ENCODE assay signal across 8 mouse cellular contexts in genomic region chr2:105224134-105224986, GRCm38 (mm10). TPM values are rescaled to one million over a fixed set of nuclear protein-coding genes. Genes with fewer than 3 reads are reported as not detected.
A peak's percentile ranks its signal among the peaks of the same experiment; 100 is the strongest.
DNase-seq lines count a peak whose midpoint lies in the region; ATAC-seq and TF ChIP-seq lines count a peak whose summit lies in the region.

Gene Them7 (plus strand): TSS chr2:105224320.

- WGBS in thymus, adult 2 months: 2% methylated on average over 38 of the region's 38 CpGs
- WGBS in forebrain, embryonic 11.5 days: 3% methylated on average over 37 of the region's 38 CpGs
- 4% methylated on average over 38 of the region's 38 CpGs for WGBS in hindbrain, embryonic 14.5 days
- 4% methylated on average over 38 of the region's 38 CpGs for WGBS in liver, adult 2 months

- peak within 1 kb of the TSS; percentile 20; the same call in 1 of the 2 replicates for H3K4me3 ChIP-seq in thymus, adult 2 months (ENCODE audit: control insufficient read depth, insufficient read depth, low read length)
- H3K4me3 ChIP-seq in forebrain, embryonic 11.5 days (ENCODE audit: low read depth, low read length): peak within 1 kb of the TSS; percentile 34
- peak within 1 kb of the TSS; percentile 28 for H3K4me3 ChIP-seq in hindbrain, embryonic 14.5 days (replicated peaks; ENCODE audit: low read length)
- peak within 1 kb of the TSS; percentile 59 for H3K4me3 ChIP-seq in liver, adult 2 months (ENCODE audit: insufficient read depth, low read depth, low read length)

- H3K27me3 ChIP-seq in thymus, adult 2 months (ENCODE audit: control insufficient read depth, insufficient read depth, low read length): no peaks in the 10 kb centered on the region
- peaks cover 8% of the 10 kb centered on the region; the same call in 1 of the 2 replicates for H3K27me3 ChIP-seq in forebrain, embryonic 11.5 days (ENCODE audit: control insufficient read depth, insufficient read depth, low read length)
- peaks cover 26% of the 10 kb centered on the region for H3K27me3 ChIP-seq in hindbrain, embryonic 14.5 days (ENCODE audit: control insufficient read depth, insufficient read depth, low read length)
- H3K27me3 ChIP-seq in liver, adult 2 months (ENCODE audit: control insufficient read depth, insufficient read depth, low read length): no peaks in the 10 kb centered on the region

- H3K4me1 ChIP-seq in thymus, adult 2 months (replicated peaks; ENCODE audit: control insufficient read depth, insufficient read depth, low read length): peaks cover 4% of the 10 kb centered on the region; the same call in 1 of the 2 replicates
- H3K4me1 ChIP-seq in forebrain, embryonic 11.5 days (replicated peaks; ENCODE audit: control insufficient read depth, insufficient read depth, low read length): peaks cover 3% of the 10 kb centered on the region; the same call in 1 of the 2 replicates
- peaks cover 6% of the 10 kb centered on the region; the same call in 1 of the 2 replicates for H3K4me1 ChIP-seq in hindbrain, embryonic 14.5 days (replicated peaks; ENCODE audit: control insufficient read depth, insufficient read depth, low read length)
- H3K4me1 ChIP-seq in liver, adult 2 months (ENCODE audit: control insufficient read depth, insufficient read depth, low read length): peaks cover 7% of the 10 kb centered on the region

- H3K9ac ChIP-seq in forebrain, embryonic 11.5 days (ENCODE audit: low read length): peak within 1 kb of the TSS; percentile 49
- H3K9ac ChIP-seq in hindbrain, embryonic 14.5 days: 0 out of 2 replicates have a peak within 1 kb of the TSS, but pooled peaks have one; percentile 13
- peak within 1 kb of the TSS; percentile 73 for H3K9ac ChIP-seq in liver, adult 2 months (ENCODE audit: low read depth, low read length)

- ATAC-seq in forebrain, embryonic 11.5 days (replicated peaks; ENCODE audit: low FRiP score): peak; percentile 42; the same call in 1 of the 2 replicates
- no peak for ATAC-seq in hindbrain, embryonic 14.5 days (ENCODE audit: low FRiP score)

- no peaks in the 10 kb centered on the region for H3K9me3 ChIP-seq in forebrain, embryonic 11.5 days (ENCODE audit: control insufficient read depth, low read length)
- no peaks in the 10 kb centered on the region for H3K9me3 ChIP-seq in hindbrain, embryonic 14.5 days (ENCODE audit: control insufficient read depth, low read length)

- H3K79me2 ChIP-seq in liver, adult 2 months (ENCODE audit: control insufficient read depth, insufficient read depth, low read length): no peaks in the 10 kb centered on the region

- H3K4me2 ChIP-seq in forebrain, embryonic 11.5 days (ENCODE audit: low read depth, low read length, severe bottlenecking): peak within 1 kb of the TSS; percentile 67
- peak within 1 kb of the TSS; percentile 53 for H3K4me2 ChIP-seq in hindbrain, embryonic 14.5 days (replicated peaks)

- no peaks in the 10 kb centered on the region for H3K36me3 ChIP-seq in thymus, adult 2 months (ENCODE audit: control insufficient read depth, insufficient read depth, low read length)
- no peaks in the 10 kb centered on the region for H3K36me3 ChIP-seq in forebrain, embryonic 11.5 days (ENCODE audit: control insufficient read depth, insufficient read depth, low read length)
- no peaks in the 10 kb centered on the region for H3K36me3 ChIP-seq in hindbrain, embryonic 14.5 days (replicated peaks; ENCODE audit: control insufficient read depth, insufficient read depth)
- H3K36me3 ChIP-seq in liver, adult 2 months (ENCODE audit: control insufficient read depth, insufficient read depth, low read length): no peaks in the 10 kb centered on the region

- TF ChIP-seq POLR2A in thymus, adult 2 months (IDR thresholded peaks at IDR 0.05; ENCODE audit: control insufficient read depth, extremely low read depth, insufficient read depth, low read length, poor library complexity): no peak
- peak; percentile 87 for TF ChIP-seq POLR2A in liver, adult 2 months (IDR thresholded peaks at IDR 0.05; ENCODE audit: extremely low read depth, insufficient read depth, low read length)

- no peak within 1 kb of the TSS for H3K27ac ChIP-seq in thymus, adult 2 months (ENCODE audit: control insufficient read depth, insufficient read depth, low read length)
- H3K27ac ChIP-seq in forebrain, embryonic 11.5 days (ENCODE audit: low read depth, low read length): no peak within 1 kb of the TSS
- no peak within 1 kb of the TSS for H3K27ac ChIP-seq in hindbrain, embryonic 14.5 days
- H3K27ac ChIP-seq in liver, adult 2 months (replicated peaks; ENCODE audit: insufficient read depth, low read depth, low read length): peak within 1 kb of the TSS; percentile 96

- DNase-seq in thymus, adult 2 months: no peak
- DNase-seq in thymus, postnatal 14 days: no peak
- peak; percentile 67 for DNase-seq in forebrain, embryonic 11.5 days (ENCODE audit: low spot score)
- no peak for DNase-seq in hindbrain, embryonic 14.5 days (ENCODE audit: low spot score)
- peak; percentile 96 for DNase-seq in liver, adult 2 months (ENCODE audit: extremely low read depth, low read depth, low spot score)
- peak; percentile 32 for DNase-seq in ovary, postnatal 14 days (ENCODE audit: low spot score)
- no peak for DNase-seq in cerebellum, adult 9-10 months
- no peak for DNase-seq in layer of hippocampus, postnatal 25 days (ENCODE audit: extremely low spot score in 1 of 2, low spot score in 1 of 2)

- TF ChIP-seq CTCF in thymus, adult 2 months (IDR thresholded peaks at IDR 0.05; ENCODE audit: borderline replicate concordance, control insufficient read depth, extremely low read depth, insufficient read depth, low read length, poor library complexity): no peak
- no peak for TF ChIP-seq CTCF in liver, adult 2 months (IDR thresholded peaks at IDR 0.05; ENCODE audit: low read depth, low read length)

RNA-seq across cellular contexts. Expression of gene Them7, which starts in this region (rescaled TPM):
- polyA plus RNA-seq in thymus, adult 2 months (2012; rRNA removed): 0.24 and 0.94 TPM in 2 replicates
- 0.16 TPM in 1 of 2 replicates, not detected in the other for polyA plus RNA-seq in forebrain, embryonic 11.5 days (2014; fragmentation: Nextera tagmentation; extraction: Ambion mirVana)
- not detected in 2 replicates for polyA plus RNA-seq in hindbrain, embryonic 14.5 days (2014; fragmentation: Nextera tagmentation; extraction: Ambion mirVana)
- total RNA-seq in liver, adult 2 months (2014; rRNA removed): 12.8 and 21.8 TPM in 2 replicates
- polyA plus RNA-seq in liver, adult 2 months (2012; rRNA removed): 45.9 and 49.8 TPM in 2 replicates
- total RNA-seq in layer of hippocampus, postnatal 25 days (2021): not detected

Comparison
In these comparisons a context has a peak if more than half of its experiments do, and no peak if none do; other contexts are left out.
1. RNA of gene Them7 (total RNA-seq): 12.8 to 21.8 TPM in liver, adult 2 months; not detected in layer of hippocampus, postnatal 25 days; every median in the first group is over 10 times any median in the second.
2. RNA of gene Them7 (polyA plus RNA-seq): 45.9 to 49.8 TPM in liver, adult 2 months; 0.24 to 0.94 TPM in thymus, adult 2 months, not detected in hindbrain, embryonic 14.5 days and 0.16 TPM in forebrain, embryonic 11.5 days; every median in the first group is over 10 times any median in the second.
3. Peak in DNase-seq, ATAC-seq, H3K4me3 ChIP-seq, H3K9ac ChIP-seq and H3K4me2 ChIP-seq in forebrain, embryonic 11.5 days; RNA of the gene not detected or under 1 TPM.
4. DNase-seq: peak in liver, adult 2 months (single experiment) and ovary, postnatal 14 days (single experiment); none in thymus, adult 2 months (single experiment), thymus, postnatal 14 days (single experiment), hindbrain, embryonic 14.5 days (single experiment), cerebellum, adult 9-10 months (single experiment) and layer of hippocampus, postnatal 25 days (0 of 2).
5. H3K9ac ChIP-seq: peak in every context shown above with its lines; median percentile 73 in liver, adult 2 months; 49 in forebrain, embryonic 11.5 days; 13 in hindbrain, embryonic 14.5 days.
6. Peak in every context shown above with its lines, with median percentiles within 50 percentile points of each other: H3K4me3 ChIP-seq.